15 mouse cellular contexts compared by ENCODE assay signal in genomic region chr4:88211200-88211885, GRCm38 (mm10).
A peak's percentile ranks its signal among the peaks of the same experiment; 100 is the strongest.
DNase-seq lines count a peak whose midpoint lies in the region; ATAC-seq and TF ChIP-seq lines count a peak whose summit lies in the region.
"Had no signal": no experiment of that assay in that cellular context is flagged by ENCODE, and none has a peak within 500 bp of the region (broad histone marks: within the 10 kb centered on the region; RNA-seq: fewer than 3 reads in every experiment).

No protein-coding gene starts in this region.

- peak; percentile 83 for ATAC-seq in forebrain, embryonic 13.5 days
- ATAC-seq in hindbrain, embryonic 13.5 days (ENCODE audit: low FRiP score): peak; percentile 88
- peak; percentile 76 for ATAC-seq in neural tube, embryonic 13.5 days (ENCODE audit: low read depth)
- ATAC-seq: intestine, postnatal 0 days had no signal

- no peaks in the 10 kb centered on the region for H3K9me3 ChIP-seq in forebrain, embryonic 13.5 days (replicated peaks)
- H3K9me3 ChIP-seq in hindbrain, embryonic 13.5 days: no peaks in the 10 kb centered on the region
- H3K9me3 ChIP-seq in neural tube, embryonic 13.5 days: no peaks in the 10 kb centered on the region
- H3K9me3 ChIP-seq: embryonic facial prominence, embryonic 12.5 days; limb, embryonic 10.5 days had no signal

- no peaks in the 10 kb centered on the region for H3K36me3 ChIP-seq in forebrain, embryonic 13.5 days (ENCODE audit: poor library complexity, severe bottlenecking)
- no peaks in the 10 kb centered on the region for H3K36me3 ChIP-seq in hindbrain, embryonic 13.5 days
- H3K36me3 ChIP-seq in neural tube, embryonic 13.5 days: no peaks in the 10 kb centered on the region
- no peaks in the 10 kb centered on the region for H3K36me3 ChIP-seq in kidney, adult 2 months (ENCODE audit: control insufficient read depth, insufficient read depth, low read length)
- H3K36me3 ChIP-seq: embryonic facial prominence, embryonic 12.5 days; limb, embryonic 10.5 days had no signal

- 31% methylated on average over 2 of the region's 2 CpGs for WGBS in forebrain, embryonic 13.5 days
- WGBS in hindbrain, embryonic 13.5 days: 40% methylated on average over 2 of the region's 2 CpGs
- whole genome bisulfite sequencing in neural tube, embryonic 13.5 days: 24% methylated on average over 2 of the region's 2 CpGs
- WGBS in kidney, adult 2 months: 68% methylated on average over 2 of the region's 2 CpGs

- H3K4me2 ChIP-seq in forebrain, embryonic 13.5 days: 0 out of 2 replicates have a peak overlapping the region, but pooled peaks have one; percentile 1
- H3K4me2 ChIP-seq in hindbrain, embryonic 13.5 days: 0 out of 2 replicates have a peak overlapping the region, but pooled peaks have one; percentile 8
- peak overlapping the region; percentile 21; the same call in 1 of the 2 replicates for H3K4me2 ChIP-seq in neural tube, embryonic 13.5 days
- H3K4me2 ChIP-seq: embryonic facial prominence, embryonic 12.5 days had no signal

- H3K27ac ChIP-seq in forebrain, embryonic 13.5 days: peak overlapping the region; percentile 33; the same call in 1 of the 2 replicates
- peak overlapping the region; percentile 83 for H3K27ac ChIP-seq in hindbrain, embryonic 13.5 days
- peak overlapping the region; percentile 79 for H3K27ac ChIP-seq in neural tube, embryonic 13.5 days (replicated peaks)
- no peak overlapping the region for H3K27ac ChIP-seq in kidney, adult 2 months (ENCODE audit: insufficient read depth, low read depth, low read length)
- H3K27ac ChIP-seq: embryonic facial prominence, embryonic 12.5 days; limb, embryonic 10.5 days had no signal

- peak; percentile 24 to 58 for DNase-seq in left cerebral cortex, postnatal 25 days (ENCODE audit: low spot score in 2 of 2)
- DNase-seq in left cerebral cortex, adult 11 months (ENCODE audit: low spot score): no peak
- no peak for DNase-seq in kidney, adult 2 months
- no peak for DNase-seq in urinary bladder, postnatal 10 days (ENCODE audit: low spot score)
- DNase-seq: cerebellum, adult 9-11 months; kidney, postnatal 36 days; right cerebral cortex, postnatal 14 days; thymus, postnatal 36 days had no signal

- TF ChIP-seq CTCF in kidney, adult 2 months (conservative IDR thresholded peaks at IDR 0.05; ENCODE audit: insufficient read depth, insufficient read length, low read depth, low read length): no peak

- no peak overlapping the region for H3K4me3 ChIP-seq in forebrain, embryonic 13.5 days
- no peak overlapping the region for H3K4me3 ChIP-seq in hindbrain, embryonic 13.5 days
- no peak overlapping the region for H3K4me3 ChIP-seq in neural tube, embryonic 13.5 days
- no peak overlapping the region for H3K4me3 ChIP-seq in kidney, adult 2 months (ENCODE audit: insufficient read depth, low read depth, low read length)
- H3K4me3 ChIP-seq: embryonic facial prominence, embryonic 12.5 days; limb, embryonic 10.5 days had no signal

- no peak overlapping the region for H3K9ac ChIP-seq in forebrain, embryonic 13.5 days
- H3K9ac ChIP-seq in hindbrain, embryonic 13.5 days: no peak overlapping the region
- H3K9ac ChIP-seq in neural tube, embryonic 13.5 days: no peak overlapping the region
- H3K9ac ChIP-seq: embryonic facial prominence, embryonic 12.5 days had no signal

- TF ChIP-seq POLR2A in kidney, adult 2 months (IDR thresholded peaks at IDR 0.05; ENCODE audit: low read depth, low read length): no peak

- H3K27me3 ChIP-seq in forebrain, embryonic 13.5 days: no peaks in the 10 kb centered on the region
- H3K27me3 ChIP-seq in hindbrain, embryonic 13.5 days: no peaks in the 10 kb centered on the region
- H3K27me3 ChIP-seq in neural tube, embryonic 13.5 days: no peaks in the 10 kb centered on the region
- H3K27me3 ChIP-seq in kidney, adult 2 months (replicated peaks; ENCODE audit: control insufficient read depth, insufficient read depth, low read length): no peaks in the 10 kb centered on the region
- H3K27me3 ChIP-seq: CH12.LX; embryonic facial prominence, embryonic 12.5 days had no signal

- intact Hi-C loops in left cerebral cortex, postnatal 25 days (cut with DNase I): no loop called here

- H3K4me1 ChIP-seq in forebrain, embryonic 13.5 days: peaks cover 34% of the 10 kb centered on the region
- H3K4me1 ChIP-seq in hindbrain, embryonic 13.5 days (replicated peaks): peaks cover 21% of the 10 kb centered on the region
- H3K4me1 ChIP-seq in neural tube, embryonic 13.5 days (replicated peaks): peaks cover 37% of the 10 kb centered on the region
- H3K4me1 ChIP-seq in kidney, adult 2 months (ENCODE audit: control insufficient read depth, insufficient read depth, low read length): no peaks in the 10 kb centered on the region
- H3K4me1 ChIP-seq: limb, embryonic 10.5 days had no signal

Comparison
In these comparisons a context has a peak if more than half of its experiments do, and no peak if none do; other contexts are left out.
1. DNase-seq: peak in left cerebral cortex, postnatal 25 days (2 of 2); none in left cerebral cortex, adult 11 months (single experiment), kidney, adult 2 months (single experiment) and urinary bladder, postnatal 10 days (single experiment).
2. Peak in every context shown above with its lines, with median percentiles within 50 percentile points of each other: ATAC-seq and H3K4me2 ChIP-seq.